Mouse (Mus musculus): ENCODE results near the gene Wdr26. TPM values are rescaled to one million over a fixed set of nuclear protein-coding genes. Genes with fewer than 3 reads are reported as not detected.

Wdr26 gene
- polyA plus RNA-seq, 1 experiment from 2014 or later: 40.0 TPM

GRCm38 (mm10) chr1:181256689-181257584 is 45.1 kb upstream of the Wdr26 start:
- H3K4me1 ChIP-seq (replicated peaks; ENCODE audit: control insufficient read depth, insufficient read depth, low read length): peaks cover 68% of the 10 kb centered on the region
- H3K4me3 ChIP-seq (ENCODE audit: low read depth, low read length): peak overlapping the region; percentile 51
- H3K9ac ChIP-seq (ENCODE audit: low read depth, low read length): peak overlapping the region; percentile 75
- WGBS: 6% methylated on average over 34 of the region's 36 CpGs
- DNase-seq (ENCODE audit: low spot score) (peak; percentile 84), ATAC-seq (replicated peaks; ENCODE audit: low FRiP score) (peak; percentile 94)
- no peaks in the 10 kb centered on the region for H3K9me3 ChIP-seq (ENCODE audit: control insufficient read depth, low read length)
- H3K4me2 ChIP-seq: peak overlapping the region; percentile 88
- H3K36me3 ChIP-seq (ENCODE audit: control insufficient read depth, insufficient read depth, low read length): no peaks in the 10 kb centered on the region
- peak overlapping the region; percentile 99 for H3K27ac ChIP-seq (ENCODE audit: low read depth, low read length)
- H3K27me3 ChIP-seq (replicated peaks; ENCODE audit: control insufficient read depth, insufficient read depth, low read length): no peaks in the 10 kb centered on the region

DNA sequence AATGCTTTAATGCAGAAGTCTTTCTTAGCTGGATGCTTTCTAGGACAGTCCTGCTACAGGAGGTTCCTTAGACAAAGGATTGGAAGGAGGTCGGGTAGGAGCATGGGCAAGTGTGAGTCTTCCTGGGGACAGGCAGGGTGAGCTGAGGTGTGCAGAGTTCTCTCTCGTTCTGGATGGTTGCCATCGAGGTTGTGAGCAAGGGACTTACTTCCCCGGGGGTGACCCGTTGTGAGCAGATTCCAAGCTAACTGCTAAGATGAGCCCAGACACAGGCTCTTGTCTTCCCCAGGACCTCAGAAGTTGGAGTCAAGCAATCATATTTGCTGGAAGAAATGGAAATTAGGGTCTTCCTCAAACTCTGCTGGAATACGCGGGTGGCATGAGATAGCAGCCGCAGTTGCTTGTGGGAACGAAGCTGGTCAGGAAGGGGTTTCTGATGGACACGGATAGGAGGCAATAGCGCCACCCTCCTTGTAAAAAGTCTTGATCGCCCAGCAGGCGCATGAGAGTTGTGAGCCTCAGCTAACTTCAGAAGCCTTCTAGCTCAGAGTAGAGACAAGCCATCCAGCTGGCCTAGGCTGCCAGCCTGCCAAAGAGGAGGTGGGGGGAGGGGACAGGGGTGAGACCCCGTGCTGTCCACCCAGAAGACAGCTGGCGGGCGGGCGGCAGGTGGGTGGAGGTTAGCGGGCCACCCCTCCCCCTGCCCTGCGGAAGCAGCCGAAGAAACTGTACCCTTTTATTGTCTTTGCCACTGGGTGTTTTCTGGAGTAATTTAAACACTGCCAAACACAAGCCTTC is 44.3 kb upstream of the Wdr26 start:
- Histone ChIP-seq H3K4me3 (ENCODE audit: low read depth, low read length) (peak overlapping the region; percentile 51), H3K4me1 (replicated peaks; ENCODE audit: control insufficient read depth, insufficient read depth, low read length) (peaks cover 61% of the 10 kb centered on the region), H3K27me3 (replicated peaks; ENCODE audit: control insufficient read depth, insufficient read depth, low read length) (no peaks in the 10 kb centered on the region), H3K9ac (ENCODE audit: low read depth, low read length) (peak overlapping the region; percentile 75), H3K27ac (ENCODE audit: low read depth, low read length) (peak overlapping the region; percentile 99), H3K4me2 (peak overlapping the region; percentile 88), H3K36me3 (ENCODE audit: control insufficient read depth, insufficient read depth, low read length) (no peaks in the 10 kb centered on the region), H3K9me3 (ENCODE audit: control insufficient read depth, low read length) (no peaks in the 10 kb centered on the region)
- DNase-seq (ENCODE audit: low spot score): peak; percentile 72
- 3% methylated on average over 20 of the region's 20 CpGs for WGBS
- peak; percentile 12 for ATAC-seq (replicated peaks; ENCODE audit: low FRiP score)

DNA sequence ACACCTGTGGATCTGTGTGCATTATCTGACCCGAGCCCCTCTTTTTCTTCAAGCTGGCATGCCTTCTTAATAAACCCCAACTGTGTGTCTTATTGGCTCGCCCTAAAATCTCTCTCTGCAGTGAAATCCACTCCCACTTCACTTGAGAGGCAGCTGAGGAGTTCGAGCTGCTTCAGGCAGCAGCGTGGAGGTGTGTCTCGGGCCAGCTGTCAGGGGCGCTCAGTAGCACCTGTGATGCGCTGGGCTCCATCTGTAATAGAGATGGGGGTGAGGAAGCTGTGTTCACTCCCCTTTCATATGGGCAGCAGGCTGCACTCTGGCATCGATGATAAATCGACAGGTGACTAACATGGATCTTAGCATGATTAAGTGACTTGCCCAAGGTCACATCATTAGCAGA is 43.6 kb upstream of the Wdr26 start:
- Histone ChIP-seq H3K4me3 (ENCODE audit: low read depth, low read length) (peak overlapping the region; percentile 51), H3K27ac (ENCODE audit: low read depth, low read length) (peak overlapping the region; percentile 99), H3K9me3 (ENCODE audit: control insufficient read depth, low read length) (no peaks in the 10 kb centered on the region), H3K36me3 (ENCODE audit: control insufficient read depth, insufficient read depth, low read length) (no peaks in the 10 kb centered on the region), H3K27me3 (replicated peaks; ENCODE audit: control insufficient read depth, insufficient read depth, low read length) (no peaks in the 10 kb centered on the region), H3K9ac (ENCODE audit: low read depth, low read length) (peak overlapping the region; percentile 75), H3K4me1 (replicated peaks; ENCODE audit: control insufficient read depth, insufficient read depth, low read length) (peaks cover 56% of the 10 kb centered on the region), H3K4me2 (peak overlapping the region; percentile 88)
- ATAC-seq (replicated peaks; ENCODE audit: low FRiP score) (no peak), DNase-seq (ENCODE audit: low spot score) (no peak)
- 65% methylated on average over 9 of the region's 9 CpGs for WGBS

DNA sequence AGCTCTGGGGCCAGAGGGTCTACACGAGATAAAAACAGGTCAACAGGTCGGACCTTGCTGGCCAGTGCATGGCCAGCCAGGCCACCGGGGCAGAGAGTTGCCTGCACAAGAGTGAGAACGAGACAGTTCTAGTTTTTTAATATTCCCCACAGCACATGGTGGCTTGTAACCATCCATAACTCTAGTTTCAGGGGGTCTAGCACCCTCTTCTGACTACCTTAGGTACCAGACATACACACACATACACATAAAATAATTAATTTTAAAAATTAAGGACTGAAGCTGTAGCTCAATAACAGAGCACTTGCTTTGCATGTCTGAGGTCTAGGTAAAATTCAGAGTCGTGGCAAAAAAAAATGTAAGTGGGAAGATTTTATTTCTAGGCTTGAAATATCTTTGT is 39.8 kb upstream of the Wdr26 start:
- H3K9ac ChIP-seq (ENCODE audit: low read depth, low read length): no peak overlapping the region
- peaks cover 43% of the 10 kb centered on the region for H3K4me1 ChIP-seq (replicated peaks; ENCODE audit: control insufficient read depth, insufficient read depth, low read length)
- no peak overlapping the region for H3K4me3 ChIP-seq (ENCODE audit: low read depth, low read length)
- H3K27me3 ChIP-seq (replicated peaks; ENCODE audit: control insufficient read depth, insufficient read depth, low read length): no peaks in the 10 kb centered on the region
- H3K36me3 ChIP-seq (ENCODE audit: control insufficient read depth, insufficient read depth, low read length): no peaks in the 10 kb centered on the region
- no peaks in the 10 kb centered on the region for H3K9me3 ChIP-seq (ENCODE audit: control insufficient read depth, low read length)
- WGBS: 72% methylated on average over 5 of the region's 5 CpGs
- H3K27ac ChIP-seq (ENCODE audit: low read depth, low read length): no peak overlapping the region; the same call in 1 of the 2 replicates
- no peak overlapping the region for H3K4me2 ChIP-seq
- DNase-seq (ENCODE audit: low spot score) (no peak), ATAC-seq (replicated peaks; ENCODE audit: low FRiP score) (no peak)

DNA sequence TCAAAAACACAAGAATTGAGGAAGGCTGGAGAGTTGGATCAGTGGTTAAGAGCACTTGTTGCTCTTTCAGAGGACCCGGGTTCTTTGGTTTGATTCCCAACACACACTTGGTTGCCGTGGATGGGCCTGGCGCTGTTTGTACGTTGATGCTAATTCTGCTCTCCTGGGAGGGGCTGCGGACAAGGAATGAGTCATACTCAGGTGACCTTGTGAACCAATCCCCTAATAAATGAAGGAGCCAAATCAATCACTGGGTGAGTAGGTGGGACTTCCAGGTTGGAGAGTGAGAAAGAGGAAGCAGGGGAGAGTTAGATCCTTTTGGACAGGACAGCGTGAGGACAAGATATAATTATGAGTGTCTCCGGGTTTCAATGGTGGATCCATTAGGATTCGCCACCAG is 39.2 kb upstream of the Wdr26 start:
- ATAC-seq (replicated peaks; ENCODE audit: low FRiP score) (no peak), DNase-seq (ENCODE audit: low spot score) (no peak)
- H3K27ac ChIP-seq (ENCODE audit: low read depth, low read length): no peak overlapping the region
- H3K4me1 ChIP-seq (replicated peaks; ENCODE audit: control insufficient read depth, insufficient read depth, low read length): peaks cover 48% of the 10 kb centered on the region
- H3K9ac ChIP-seq (ENCODE audit: low read depth, low read length): no peak overlapping the region
- H3K4me2 ChIP-seq: no peak overlapping the region
- no peaks in the 10 kb centered on the region for H3K36me3 ChIP-seq (ENCODE audit: control insufficient read depth, insufficient read depth, low read length)
- H3K27me3 ChIP-seq (replicated peaks; ENCODE audit: control insufficient read depth, insufficient read depth, low read length): no peaks in the 10 kb centered on the region
- WGBS: 90% methylated on average over 8 of the region's 8 CpGs
- H3K9me3 ChIP-seq (ENCODE audit: control insufficient read depth, low read length): no peaks in the 10 kb centered on the region
- no peak overlapping the region for H3K4me3 ChIP-seq (ENCODE audit: low read depth, low read length)

GRCm38 (mm10) chr1:181249537-181249936 is 37.7 kb upstream of the Wdr26 start:
- DNase-seq (ENCODE audit: low spot score): no peak
- peak overlapping the region; percentile 53 for H3K27ac ChIP-seq (ENCODE audit: low read depth, low read length)
- no peaks in the 10 kb centered on the region for H3K9me3 ChIP-seq (ENCODE audit: control insufficient read depth, low read length)
- 58% methylated on average over 6 of the region's 6 CpGs for WGBS
- no peaks in the 10 kb centered on the region for H3K27me3 ChIP-seq (replicated peaks; ENCODE audit: control insufficient read depth, insufficient read depth, low read length)
- no peak overlapping the region; the same call in 1 of the 2 replicates for H3K9ac ChIP-seq (ENCODE audit: low read depth, low read length)
- H3K36me3 ChIP-seq (ENCODE audit: control insufficient read depth, insufficient read depth, low read length): no peaks in the 10 kb centered on the region
- ATAC-seq (replicated peaks; ENCODE audit: low FRiP score): peak; percentile 72
- H3K4me3 ChIP-seq (ENCODE audit: low read depth, low read length): no peak overlapping the region
- H3K4me1 ChIP-seq (replicated peaks; ENCODE audit: control insufficient read depth, insufficient read depth, low read length): peaks cover 46% of the 10 kb centered on the region
- no peak overlapping the region for H3K4me2 ChIP-seq

GRCm38 (mm10) chr1:181247175-181247574 is 35.4 kb upstream of the Wdr26 start:
- Histone ChIP-seq H3K4me2 (peak overlapping the region; percentile 56), H3K4me1 (replicated peaks; ENCODE audit: control insufficient read depth, insufficient read depth, low read length) (peaks cover 40% of the 10 kb centered on the region), H3K36me3 (ENCODE audit: control insufficient read depth, insufficient read depth, low read length) (no peaks in the 10 kb centered on the region), H3K27ac (ENCODE audit: low read depth, low read length) (peak overlapping the region; percentile 98), H3K9ac (ENCODE audit: low read depth, low read length) (peak overlapping the region; percentile 65), H3K9me3 (ENCODE audit: control insufficient read depth, low read length) (no peaks in the 10 kb centered on the region), H3K4me3 (ENCODE audit: low read depth, low read length) (no peak overlapping the region), H3K27me3 (replicated peaks; ENCODE audit: control insufficient read depth, insufficient read depth, low read length) (no peaks in the 10 kb centered on the region)
- 51% methylated on average over 3 of the region's 3 CpGs for WGBS
- ATAC-seq (replicated peaks; ENCODE audit: low FRiP score) (no peak), DNase-seq (ENCODE audit: low spot score) (no peak)

DNA sequence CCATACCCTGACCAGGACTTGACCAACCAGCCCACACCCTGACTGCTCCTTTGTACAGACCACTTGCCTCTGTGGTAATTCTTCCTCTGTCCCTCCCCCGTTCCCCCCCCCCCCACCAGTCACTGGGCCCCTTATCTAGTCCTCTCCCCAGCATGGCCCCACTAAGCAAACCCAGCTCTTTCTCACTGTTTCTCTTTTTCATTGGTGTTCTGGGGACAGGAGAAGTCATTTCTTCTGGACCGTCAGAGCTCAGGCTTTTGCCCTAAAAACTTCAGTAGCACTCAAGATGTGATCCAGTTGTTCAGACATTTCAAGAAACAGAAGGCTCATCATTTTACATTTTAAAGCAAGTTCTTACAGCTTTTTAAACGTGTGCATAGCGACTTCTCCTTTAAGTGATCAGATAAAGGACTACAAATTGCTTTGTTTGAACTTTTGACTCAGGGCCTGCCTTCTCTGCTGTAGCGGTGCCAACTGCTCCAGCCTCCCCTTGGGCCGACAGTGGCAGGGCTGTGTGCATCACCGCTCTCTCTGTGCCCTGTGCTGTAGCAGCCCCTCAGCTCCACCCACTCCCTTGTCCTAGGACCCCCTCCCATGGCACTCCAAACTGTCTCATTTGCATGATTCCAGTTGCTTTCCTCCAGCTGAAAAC is 34.8 kb upstream of the Wdr26 start:
- Histone ChIP-seq H3K4me3 (ENCODE audit: low read depth, low read length) (peak overlapping the region; percentile 1; the same call in 1 of the 2 replicates), H3K27me3 (replicated peaks; ENCODE audit: control insufficient read depth, insufficient read depth, low read length) (no peaks in the 10 kb centered on the region), H3K27ac (ENCODE audit: low read depth, low read length) (peak overlapping the region; percentile 98), H3K4me1 (replicated peaks; ENCODE audit: control insufficient read depth, insufficient read depth, low read length) (peaks cover 40% of the 10 kb centered on the region), H3K4me2 (peak overlapping the region; percentile 56), H3K9ac (ENCODE audit: low read depth, low read length) (peak overlapping the region; percentile 65), H3K36me3 (ENCODE audit: control insufficient read depth, insufficient read depth, low read length) (no peaks in the 10 kb centered on the region), H3K9me3 (ENCODE audit: control insufficient read depth, low read length) (no peaks in the 10 kb centered on the region)
- DNase-seq (ENCODE audit: low spot score) (no peak), ATAC-seq (replicated peaks; ENCODE audit: low FRiP score) (peak; percentile 78)
- 13% methylated on average over 7 of the region's 7 CpGs for WGBS
